Mouse (Mus musculus) thymus, adult 2 months (tissue): ENCODE measurements around the gene Park7. TPM values are rescaled to one million over a fixed set of nuclear protein-coding genes. Genes with fewer than 3 reads are reported as not detected.

Source experiments
- DNase-seq: peaks from one replicate; pipeline ENCODE4 v3.0.0; 2021
- H3K27ac ChIP-seq: fragments of 200-500 bp; 2 replicates; pipeline ENCODE4 v1.5.1; 2012; ENCODE audit warnings: low read length, control low read depth; ENCODE audit not compliant: control insufficient read depth, insufficient read depth
- H3K27me3 ChIP-seq: fragments of 200-500 bp; 2 replicates; pipeline ENCODE4 v1.6.1; 2012; ENCODE audit warnings: mild to moderate bottlenecking, low read length, moderate library complexity, mixed read lengths; ENCODE audit not compliant: control insufficient read depth, insufficient read depth
- H3K36me3 ChIP-seq: fragments of 200-500 bp; 2 replicates; pipeline ENCODE4 v1.6.1; 2012; ENCODE audit warnings: mild to moderate bottlenecking, low read length, moderate library complexity; ENCODE audit not compliant: control insufficient read depth, insufficient read depth
- H3K4me1 ChIP-seq: fragments of 200-500 bp; replicated peaks from 2 replicates; pipeline ENCODE4 v1.6.1; 2012; ENCODE audit warnings: low read length; ENCODE audit not compliant: control insufficient read depth, insufficient read depth
- H3K4me3 ChIP-seq: fragments of 200-500 bp; 2 replicates; pipeline ENCODE4 v1.5.1; 2012; ENCODE audit warnings: mild to moderate bottlenecking, low read length, control low read depth, moderate library complexity; ENCODE audit not compliant: control insufficient read depth, insufficient read depth
- CTCF ChIP-seq: fragments of 200-500 bp; IDR thresholded peaks from 2 replicates; pipeline ENCODE4 v1.5.1; 2012; ENCODE audit warnings: mild to moderate bottlenecking, control low read depth, low read length, moderate library complexity, borderline replicate concordance; ENCODE audit not compliant: control insufficient read depth, poor library complexity, insufficient read depth; ENCODE audit errors: extremely low read depth
- POLR2A ChIP-seq: fragments of 200-500 bp; IDR thresholded peaks from 2 replicates; pipeline ENCODE4 v1.6.1; 2012; ENCODE audit warnings: mild to moderate bottlenecking, low read length, control low read depth, moderate library complexity; ENCODE audit not compliant: control insufficient read depth, poor library complexity, insufficient read depth; ENCODE audit errors: extremely low read depth
- WGBS: fragments of 180-500 bp; shearing (Covaris S2); methylation state at CpG from one replicate; pipeline ENCODE4 v1.1.7; 2018; 5-methylcytosine and 5-hydroxymethylcytosine counted together
- polyA plus RNA-seq: library from polyadenylated mRNA; depleted of rRNA; stranded (reverse); fragments of >200 nt; gene quantifications from 2 replicates; pipeline ENCODE4 v1.2.3, GENCODE M21; 2012

Gene Park7
- polyA plus RNA-seq, 1 experiment, result 138 TPM

DNA sequence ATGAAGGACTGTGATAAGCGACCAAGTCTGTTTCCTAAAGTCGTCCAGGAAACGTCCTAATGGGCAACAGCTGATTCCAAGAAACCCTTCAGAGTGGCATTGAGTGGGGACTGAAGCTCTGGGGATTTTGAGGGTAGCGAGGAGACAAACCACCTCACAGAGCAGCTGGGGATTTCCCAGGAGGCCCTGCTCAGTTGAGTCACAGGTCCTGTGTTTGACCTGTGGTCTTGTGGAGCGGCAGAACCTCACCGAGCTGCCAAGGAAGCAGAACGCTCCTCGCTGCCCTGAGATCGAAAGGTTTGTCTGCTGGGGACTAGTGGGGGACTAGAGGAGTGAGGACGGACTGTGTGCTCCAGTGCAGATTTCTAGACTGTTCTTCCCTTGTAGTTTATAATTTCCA, 13.6 kb upstream of the Park7 start:
- peaks cover 6% of the 10 kb centered on the region; the same call in 1 of the 2 replicates for H3K4me1 ChIP-seq
- H3K27me3 ChIP-seq, result no peaks in the 10 kb centered on the region
- DNase-seq, result no peak
- 6% methylated on average over 10 of the region's 10 CpGs for WGBS
- H3K27ac ChIP-seq, result no peak overlapping the region
- no peak overlapping the region for H3K4me3 ChIP-seq
- H3K36me3 ChIP-seq, result no peaks in the 10 kb centered on the region
- TF ChIP-seq POLR2A, result no peak
- no peak for TF ChIP-seq CTCF

DNA sequence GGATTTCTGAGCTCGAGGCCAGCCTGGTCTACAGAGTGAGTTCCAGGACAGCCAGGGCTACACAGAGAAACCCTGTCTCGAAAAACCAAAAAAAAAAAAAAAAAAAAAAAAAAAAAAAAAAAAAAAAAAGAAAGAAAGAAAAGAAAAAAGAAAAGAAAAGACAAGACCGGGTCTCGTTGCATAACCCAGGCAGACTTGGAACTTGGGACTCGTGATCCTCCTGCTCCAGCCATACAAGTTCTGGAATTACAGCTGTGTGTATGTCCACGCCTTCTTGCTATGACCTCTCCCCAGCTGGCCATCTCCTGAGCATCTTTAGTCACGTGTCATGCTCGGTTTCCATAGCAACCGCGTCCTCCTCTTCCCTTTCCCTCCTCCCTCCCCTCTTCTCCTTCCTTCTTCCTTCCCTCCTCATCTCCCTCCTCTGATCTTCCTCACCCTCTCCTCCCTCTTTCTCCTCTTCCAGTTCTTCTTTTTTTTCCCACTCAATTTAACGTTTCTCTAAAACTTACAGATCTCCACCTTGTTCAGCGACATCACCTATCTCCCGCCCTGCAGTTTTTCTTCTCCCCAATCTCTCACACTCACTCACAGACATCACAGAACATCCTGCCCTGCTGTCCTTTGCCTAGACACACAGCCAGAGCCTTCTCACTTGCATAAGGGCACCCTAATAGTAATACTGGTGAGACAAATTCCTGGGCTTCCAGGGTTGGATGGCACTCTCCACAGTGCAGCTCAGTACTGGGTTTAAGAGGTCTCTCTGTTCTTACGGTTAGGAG, 12.9 kb upstream of the Park7 start:
- Histone ChIP-seq H3K4me3 (no peak overlapping the region), H3K27ac (no peak overlapping the region), H3K27me3 (no peaks in the 10 kb centered on the region), H3K36me3 (no peaks in the 10 kb centered on the region), H3K4me1 (peaks cover 7% of the 10 kb centered on the region; the same call in 1 of the 2 replicates)
- 45% methylated on average over 14 of the region's 14 CpGs for WGBS
- TF ChIP-seq CTCF, result no peak
- no peak for TF ChIP-seq POLR2A
- DNase-seq, result no peak

DNA sequence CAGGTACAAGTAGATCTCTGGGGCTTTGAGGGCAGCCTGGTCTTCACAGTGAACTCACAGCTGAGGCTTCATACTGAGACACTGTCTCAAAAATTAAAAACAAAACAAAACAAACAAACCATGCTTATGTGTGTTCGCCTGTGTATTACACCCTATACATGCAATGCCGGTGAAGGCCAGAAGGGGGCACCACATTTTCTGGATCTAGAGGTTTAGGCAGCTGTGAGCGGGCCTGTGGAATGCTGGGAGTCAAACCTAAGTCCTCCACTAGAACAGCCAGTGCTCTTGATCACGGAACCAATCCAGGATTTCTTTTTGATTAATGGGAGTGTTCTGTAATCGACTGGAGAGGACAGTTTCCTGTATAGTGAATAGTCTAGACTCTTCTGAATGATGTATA, 11.7 kb upstream of the Park7 start:
- WGBS, result 67% methylated on average over 5 of the region's 5 CpGs
- Histone ChIP-seq H3K27me3 (no peaks in the 10 kb centered on the region), H3K27ac (no peak overlapping the region), H3K4me3 (no peak overlapping the region), H3K4me1 (peaks cover 12% of the 10 kb centered on the region), H3K36me3 (no peaks in the 10 kb centered on the region)
- no peak for DNase-seq
- TF ChIP-seq POLR2A (no peak), CTCF (peak; percentile 64; the same call in 1 of the 2 replicates)

DNA sequence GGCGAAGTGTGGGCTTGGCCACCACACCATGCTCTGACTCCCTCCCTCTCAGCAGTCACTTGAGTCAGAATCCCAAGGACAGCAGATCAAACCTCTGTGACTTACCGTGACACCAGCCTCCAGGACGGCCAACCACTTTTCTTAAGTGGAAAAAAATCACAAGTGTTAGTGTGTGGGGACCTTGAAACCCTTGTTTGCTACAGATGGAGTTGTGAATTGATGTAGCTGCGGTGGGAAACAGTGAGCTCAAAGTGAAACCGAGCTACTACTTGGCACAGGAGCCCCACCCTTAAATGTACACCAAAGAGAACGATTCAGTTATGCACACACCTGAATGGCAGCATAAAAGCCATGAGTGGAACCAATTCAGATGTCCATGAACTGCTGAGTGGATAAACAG, 10.7 kb upstream of the Park7 start:
- DNase-seq, result no peak
- WGBS, result 71% methylated on average over 6 of the region's 6 CpGs
- peak overlapping the region; percentile 69; the same call in 1 of the 2 replicates for H3K27ac ChIP-seq
- no peaks in the 10 kb centered on the region for H3K27me3 ChIP-seq
- TF ChIP-seq CTCF (no peak), POLR2A (no peak)
- peaks cover 12% of the 10 kb centered on the region for H3K4me1 ChIP-seq
- no peaks in the 10 kb centered on the region for H3K36me3 ChIP-seq
- H3K4me3 ChIP-seq, result no peak overlapping the region

DNA sequence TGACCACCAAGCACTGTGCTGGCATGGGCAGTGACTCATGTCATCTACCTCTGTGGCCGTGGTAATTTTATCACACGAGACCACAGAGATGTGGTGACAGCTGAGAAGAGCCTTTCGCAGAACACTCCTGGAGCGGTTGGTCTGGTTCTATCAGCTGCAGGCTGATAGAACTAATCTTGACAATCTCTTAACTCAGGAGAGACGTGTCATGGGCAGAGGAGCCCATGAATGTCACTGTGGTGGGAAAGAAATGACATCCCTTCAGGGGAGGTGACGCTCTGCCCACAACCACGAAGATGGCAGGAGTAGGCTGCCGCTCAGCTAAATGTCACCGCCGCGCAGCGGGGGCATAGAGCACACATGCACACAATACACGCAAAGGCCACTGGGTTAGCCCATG, 10.1 kb upstream of the Park7 start:
- H3K27me3 ChIP-seq, result no peaks in the 10 kb centered on the region
- H3K36me3 ChIP-seq, result no peaks in the 10 kb centered on the region
- peaks cover 12% of the 10 kb centered on the region for H3K4me1 ChIP-seq
- peak overlapping the region; percentile 69; the same call in 1 of the 2 replicates for H3K27ac ChIP-seq
- WGBS, result 9% methylated on average over 13 of the region's 13 CpGs
- 0 out of 2 replicates have a peak overlapping the region, but pooled peaks have one; percentile 6 for H3K4me3 ChIP-seq
- no peak for DNase-seq
- no peak for TF ChIP-seq POLR2A
- no peak for TF ChIP-seq CTCF

DNA sequence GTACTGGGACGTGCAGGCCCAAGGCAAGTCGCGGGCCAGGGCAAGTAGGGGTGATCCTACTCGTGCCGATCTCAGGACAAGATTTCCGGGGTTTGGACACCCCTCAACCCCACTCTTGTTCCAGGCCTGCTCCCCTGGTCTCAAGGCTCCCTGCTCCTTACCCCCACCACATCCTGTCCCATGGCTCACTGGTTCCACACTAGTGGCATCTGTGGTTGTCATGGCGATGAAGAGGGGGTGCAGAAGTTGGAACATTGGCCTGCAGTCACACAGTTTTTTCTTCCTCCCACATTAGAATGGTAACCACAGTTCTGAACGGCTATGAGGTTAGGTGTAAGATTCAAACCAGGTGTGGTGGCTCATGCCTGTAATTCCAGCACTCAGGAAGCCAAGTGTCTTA, 7.0 kb upstream of the Park7 start:
- no peak for TF ChIP-seq CTCF
- TF ChIP-seq POLR2A, result no peak
- H3K4me3 ChIP-seq, result no peak overlapping the region
- DNase-seq, result no peak
- no peaks in the 10 kb centered on the region for H3K27me3 ChIP-seq
- 44% methylated on average over 8 of the region's 8 CpGs for WGBS
- H3K4me1 ChIP-seq, result peaks cover 10% of the 10 kb centered on the region
- no peaks in the 10 kb centered on the region for H3K36me3 ChIP-seq
- H3K27ac ChIP-seq, result no peak overlapping the region
